Mouse (Mus musculus) megakaryocyte-erythroid progenitor cell, adult 5-6 weeks (primary cell): ENCODE data around the gene Rpl37. TPM values are rescaled to one million over a fixed set of nuclear protein-coding genes. Genes with fewer than 3 reads are reported as not detected.

ENCODE experiments used
- ATAC-seq: replicated peaks from 2 replicates; pipeline ENCODE4 v1.8.0; 2016; ENCODE audit warnings: mild to moderate bottlenecking, inconsistent platforms; ENCODE audit not compliant: severe bottlenecking, poor library complexity, low FRiP score, low TSS enrichment
- total RNA-seq, 2 experiments: library from RNA; stranded (forward) in 1 of 2; stranded (reverse) in 1 of 2; fragments of 200-1000, 215-1000 nt in 1 of 2; fragments of >200 nt in 1 of 2; fragmentation: Nextera tagmentation in 1 of 2; gene quantifications; 2 replicates each; pipeline ENCODE4 v1.2.3; 2014 to 2017

Gene Rpl37
- total RNA-seq (2014; fragmentation: Nextera tagmentation) (2,794 and 2,966 TPM in 2 replicates), total RNA-seq (2017) (2,588 and 3,250 TPM in 2 replicates)

- ATAC-seq: peak; percentile 91
Observed at GRCm38 (mm10) chr15:5116270-5117030, at the start of gene Rpl37. Rpl37 (plus strand) TSS chr15:5116645.

GRCm38 (mm10) chr15:5068801-5069518 is 47.5 kb upstream of the Rpl37 start:
- ATAC-seq: 0 out of 2 replicates have a peak, but pooled peaks have one; percentile 52

GRCm38 (mm10) chr15:5081235-5081634 is 35.2 kb upstream of the Rpl37 start:
- peak; percentile 73 for ATAC-seq

- 0 out of 2 replicates have a peak, but pooled peaks have one; percentile 59 for ATAC-seq
Observed at GRCm38 (mm10) chr15:5086162-5086561, 30.3 kb upstream of the Rpl37 start.

- no peak for ATAC-seq
Observed at GRCm38 (mm10) chr15:5088850-5089608, 27.4 kb upstream of the Rpl37 start.

- ATAC-seq: no peak
Observed at GRCm38 (mm10) chr15:5090131-5090530, 26.3 kb upstream of the Rpl37 start.

- ATAC-seq: no peak
Observed at GRCm38 (mm10) chr15:5095534-5096301, 20.7 kb upstream of the Rpl37 start.

GRCm38 (mm10) chr15:5097376-5097775 is 19.1 kb upstream of the Rpl37 start:
- ATAC-seq: peak; percentile 94

GRCm38 (mm10) chr15:5102312-5102711 is 14.1 kb upstream of the Rpl37 start:
- ATAC-seq: no peak

GRCm38 (mm10) chr15:5105891-5106290 is 10.6 kb upstream of the Rpl37 start:
- ATAC-seq: no peak

- ATAC-seq: peak; percentile 79
Observed at GRCm38 (mm10) chr15:5106293-5106692, 10.2 kb upstream of the Rpl37 start.

GRCm38 (mm10) chr15:5107686-5108654 is 8.5 kb upstream of the Rpl37 start, which contains the start of gene Card6:
Card6 (minus strand) TSS chr15:5108539.
- ATAC-seq: 0 out of 2 replicates have a peak, but pooled peaks have one; percentile 60

- no peak for ATAC-seq
Observed at GRCm38 (mm10) chr15:5108655-5109040, 7.8 kb upstream of the Rpl37 start.

GRCm38 (mm10) chr15:5112651-5113050 is 3.8 kb upstream of the Rpl37 start:
- ATAC-seq: no peak

- ATAC-seq: no peak
Observed at GRCm38 (mm10) chr15:5115173-5115572, 1.3 kb upstream of the Rpl37 start.

GRCm38 (mm10) chr15:5117031-5117601 is 671 bp downstream of the Rpl37 start:
- ATAC-seq: no peak

GRCm38 (mm10) chr15:5118626-5119025 is 2.2 kb downstream of the Rpl37 start:
- no peak for ATAC-seq

- ATAC-seq: no peak
Observed at GRCm38 (mm10) chr15:5119192-5119591, 2.7 kb downstream of the Rpl37 start.
